Comparison of ENCODE assay signal across 16 mouse cellular contexts in the genomic region with DNA sequence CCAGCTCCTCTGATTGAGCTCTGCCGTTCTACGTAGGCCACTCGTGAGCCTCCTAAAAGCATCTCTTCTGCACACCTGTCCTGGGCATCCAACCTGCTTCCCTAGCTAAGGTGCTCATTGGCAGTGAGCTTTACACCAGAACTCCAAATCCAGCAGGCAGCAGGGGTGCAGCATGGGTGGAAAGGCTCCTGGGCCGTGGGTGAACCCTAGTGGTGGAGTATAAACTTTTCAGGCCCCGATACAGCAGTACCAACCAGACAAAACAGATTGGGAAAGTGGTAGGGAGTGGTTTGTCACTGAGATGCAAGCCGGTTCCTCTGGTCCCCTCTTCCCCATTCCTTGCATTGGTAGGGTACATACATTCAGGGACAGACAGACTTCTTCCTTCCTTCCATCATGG.
A peak's percentile ranks its signal among the peaks of the same experiment; 100 is the strongest.
DNase-seq lines count a peak whose midpoint lies in the region; ATAC-seq and TF ChIP-seq lines count a peak whose summit lies in the region.
"Had no signal": no experiment of that assay in that cellular context is flagged by ENCODE, and none has a peak within 500 bp of the region (broad histone marks: within the 10 kb centered on the region; RNA-seq: fewer than 3 reads in every experiment).

No protein-coding gene starts in this region.

- no peaks in the 10 kb centered on the region for H3K36me3 ChIP-seq in forebrain, embryonic 12.5 days (replicated peaks)
- no peaks in the 10 kb centered on the region for H3K36me3 ChIP-seq in forebrain, embryonic 11.5 days (ENCODE audit: control insufficient read depth, insufficient read depth, low read length)
- no peaks in the 10 kb centered on the region for H3K36me3 ChIP-seq in neural tube, embryonic 13.5 days
- H3K36me3 ChIP-seq: embryonic facial prominence, embryonic 13.5 days; G1E; liver, embryonic 15.5 days; midbrain, embryonic 12.5 days had no signal

- DNase-seq in forebrain, embryonic 11.5 days (ENCODE audit: low spot score), result no peak
- peak in 1 of 2 experiments; percentile 29 for DNase-seq in layer of hippocampus, adult 2 months (ENCODE audit: low spot score in 2 of 2)
- no peak for DNase-seq in layer of hippocampus, postnatal 36 days
- DNase-seq in neural tube, embryonic 10.5 days (ENCODE audit: extremely low spot score, low spot score), result no peak
- DNase-seq in ovary, postnatal 36 days (ENCODE audit: low spot score), result no peak
- no peak for DNase-seq in heart, adult 11 months
- DNase-seq: heart, adult 2 months; kidney, adult 8-10 months; thymus, postnatal 36 days had no signal

- H3K4me1 ChIP-seq in forebrain, embryonic 12.5 days, result peaks cover 19% of the 10 kb centered on the region
- no peaks in the 10 kb centered on the region for H3K4me1 ChIP-seq in forebrain, embryonic 11.5 days (replicated peaks; ENCODE audit: control insufficient read depth, insufficient read depth, low read length)
- peaks cover 29% of the 10 kb centered on the region for H3K4me1 ChIP-seq in neural tube, embryonic 13.5 days (replicated peaks)
- H3K4me1 ChIP-seq: liver, embryonic 15.5 days had no signal

- peak overlapping the region; percentile 59 for H3K27ac ChIP-seq in forebrain, embryonic 12.5 days
- H3K27ac ChIP-seq in forebrain, embryonic 11.5 days (ENCODE audit: low read depth, low read length), result no peak overlapping the region
- H3K27ac ChIP-seq in layer of hippocampus, adult 2 months, result peak overlapping the region; percentile 76
- peak overlapping the region; percentile 46; the same call in 1 of the 2 replicates for H3K27ac ChIP-seq in neural tube, embryonic 13.5 days (replicated peaks)
- H3K27ac ChIP-seq: embryonic facial prominence, embryonic 13.5 days; heart, adult 2 months; liver, embryonic 15.5 days; midbrain, embryonic 12.5 days had no signal

- no peak overlapping the region for H3K4me2 ChIP-seq in forebrain, embryonic 12.5 days
- no peak overlapping the region for H3K4me2 ChIP-seq in forebrain, embryonic 11.5 days (ENCODE audit: low read depth, low read length, severe bottlenecking)
- H3K4me2 ChIP-seq in neural tube, embryonic 13.5 days, result no peak overlapping the region
- H3K4me2 ChIP-seq: embryonic facial prominence, embryonic 13.5 days; liver, embryonic 15.5 days; midbrain, embryonic 12.5 days had no signal

- H3K9ac ChIP-seq in forebrain, embryonic 12.5 days, result no peak overlapping the region
- H3K9ac ChIP-seq in forebrain, embryonic 11.5 days (ENCODE audit: low read length), result no peak overlapping the region
- no peak overlapping the region for H3K9ac ChIP-seq in neural tube, embryonic 13.5 days
- H3K9ac ChIP-seq: embryonic facial prominence, embryonic 13.5 days; liver, embryonic 15.5 days; midbrain, embryonic 12.5 days had no signal

- TF ChIP-seq CTCF in layer of hippocampus, adult 2 months (conservative IDR thresholded peaks at IDR 0.05), result peak; percentile 68

- H3K4me3 ChIP-seq in forebrain, embryonic 12.5 days (replicated peaks), result no peak overlapping the region
- H3K4me3 ChIP-seq in forebrain, embryonic 11.5 days (ENCODE audit: low read depth, low read length), result no peak overlapping the region
- no peak overlapping the region for H3K4me3 ChIP-seq in layer of hippocampus, adult 2 months
- H3K4me3 ChIP-seq in neural tube, embryonic 13.5 days, result no peak overlapping the region
- H3K4me3 ChIP-seq: embryonic facial prominence, embryonic 13.5 days; heart, adult 2 months; liver, embryonic 15.5 days; midbrain, embryonic 12.5 days had no signal

- H3K27me3 ChIP-seq in forebrain, embryonic 12.5 days, result peaks cover 14% of the 10 kb centered on the region
- no peaks in the 10 kb centered on the region for H3K27me3 ChIP-seq in forebrain, embryonic 11.5 days (ENCODE audit: control insufficient read depth, insufficient read depth, low read length)
- H3K27me3 ChIP-seq in neural tube, embryonic 13.5 days, result peaks cover 11% of the 10 kb centered on the region
- H3K27me3 ChIP-seq: liver, embryonic 15.5 days had no signal

- H3K9me3 ChIP-seq in forebrain, embryonic 12.5 days, result no peaks in the 10 kb centered on the region
- no peaks in the 10 kb centered on the region for H3K9me3 ChIP-seq in forebrain, embryonic 11.5 days (ENCODE audit: control insufficient read depth, low read length)
- no peaks in the 10 kb centered on the region for H3K9me3 ChIP-seq in neural tube, embryonic 13.5 days
- H3K9me3 ChIP-seq: embryonic facial prominence, embryonic 13.5 days; liver, embryonic 15.5 days; midbrain, embryonic 12.5 days had no signal

- 73% methylated on average over 6 of the region's 6 CpGs for WGBS in forebrain, embryonic 12.5 days
- 81% methylated on average over 6 of the region's 6 CpGs for WGBS in forebrain, embryonic 11.5 days
- WGBS in neural tube, embryonic 13.5 days, result 81% methylated on average over 6 of the region's 6 CpGs

- ATAC-seq in forebrain, embryonic 12.5 days (ENCODE audit: low FRiP score), result 0 out of 2 replicates have a peak, but pooled peaks have one; percentile 11
- ATAC-seq in forebrain, embryonic 11.5 days (replicated peaks; ENCODE audit: low FRiP score), result no peak
- no peak for ATAC-seq in neural tube, embryonic 13.5 days (ENCODE audit: low read depth)
- ATAC-seq: CD4-positive, CD25-positive, alpha-beta regulatory T cell, adult 4 months had no signal
